Mouse (Mus musculus): ENCODE data around the gene Ttll12. TPM values are rescaled to one million over a fixed set of nuclear protein-coding genes. Genes with fewer than 3 reads are reported as not detected.

Ttll12 gene
- total and polyA plus RNA-seq, 3 experiments: 43.9 to 76.5 TPM; not detected in 1

GRCm38 (mm10) chr15:83601185-83601584 is 6.2 kb upstream of the Ttll12 start (continued):
- TF ChIP-seq MAZ (IDR thresholded peaks at IDR 0.05; ENCODE audit: low read depth, low read length) (no peak), KAT2A (conservative IDR thresholded peaks at IDR 0.05; ENCODE audit: low read depth, low read length) (no peak), USF1 (IDR thresholded peaks at IDR 0.05; ENCODE audit: low read depth, low read length) (no peak), SMC3 (IDR thresholded peaks at IDR 0.05; ENCODE audit: low read depth, low read length) (no peak), JUND (IDR thresholded peaks at IDR 0.05; ENCODE audit: low read depth, low read length) (no peak), POLR2AphosphoS2 (IDR thresholded peaks at IDR 0.05; ENCODE audit: low read length) (no peak), CHD2 (IDR thresholded peaks at IDR 0.05; ENCODE audit: low read length) (peak; percentile 47; the same call in 1 of the 2 replicates), MYB (IDR thresholded peaks at IDR 0.05; ENCODE audit: low read depth, low read length) (peak; percentile 85), MEF2A (IDR thresholded peaks at IDR 0.05; ENCODE audit: extremely low read depth, insufficient replicate concordance, low read depth, low read length, poor library complexity, severe bottlenecking) (no peak), NELFE (IDR thresholded peaks at IDR 0.05; ENCODE audit: low read depth, low read length) (no peak), EP300 (IDR thresholded peaks at IDR 0.05; ENCODE audit: low read depth in 1 of 2, low read length in 2 of 2) (peak; percentile 56 to 73), USF2 (IDR thresholded peaks at IDR 0.05; ENCODE audit: borderline replicate concordance in 1 of 2, insufficient read depth in 1 of 2, low read depth in 1 of 2, low read length in 2 of 2) (no peak), ELF1 (IDR thresholded peaks at IDR 0.05; ENCODE audit: low read depth, low read length) (no peak), BHLHE40 (IDR thresholded peaks at IDR 0.05; ENCODE audit: borderline replicate concordance, low read depth, low read length) (no peak), ZNF384 (IDR thresholded peaks at IDR 0.05; ENCODE audit: low read depth, low read length) (no peak), E2F4 (IDR thresholded peaks at IDR 0.05; ENCODE audit: borderline replicate concordance, low read depth, low read length) (no peak), CTCF (IDR thresholded peaks at IDR 0.05 in 2 of 3, conservative IDR thresholded peaks at IDR 0.05 in 1 of 3; ENCODE audit: control insufficient read depth in 1 of 3, insufficient read depth in 1 of 3, low read depth in 2 of 3, low read length in 3 of 3, poor library complexity in 1 of 3, severe bottlenecking in 1 of 3) (no peak)

GRCm38 (mm10) chr15:83596833-83597232 is 1.9 kb upstream of the Ttll12 start:
- no peak overlapping the region for H3K9ac ChIP-seq (ENCODE audit: control insufficient read depth, low read depth, low read length, poor library complexity, severe bottlenecking)
- no peak for TF ChIP-seq NELFE (IDR thresholded peaks at IDR 0.05; ENCODE audit: low read depth, low read length)
- TF ChIP-seq TBP (IDR thresholded peaks at IDR 0.05; ENCODE audit: low read depth, low read length): no peak
- peak; percentile 59; the same call in 1 of the 2 replicates for TF ChIP-seq ZNF384 (IDR thresholded peaks at IDR 0.05; ENCODE audit: low read depth, low read length)
- H3K36me3 ChIP-seq (ENCODE audit: control insufficient read depth in 1 of 2, insufficient read depth in 2 of 2, low read length in 2 of 2): peaks cover 0 to 22% of the 10 kb centered on the region in 2 experiments; a peak in 2 of 4 replicates
- H3K27ac ChIP-seq (ENCODE audit: control insufficient read depth, low read depth, low read length): no peak overlapping the region
- H3K4me3 ChIP-seq (ENCODE audit: control insufficient read depth in 1 of 2, insufficient read depth in 1 of 2, low read depth in 2 of 2, low read length in 2 of 2): no peak overlapping the region
- no peaks in the 10 kb centered on the region for H3K9me3 ChIP-seq (replicated peaks; ENCODE audit: insufficient read depth, low read length)
- H3K79me2 ChIP-seq (ENCODE audit: control insufficient read depth, insufficient read depth, low read length, poor library complexity): peaks cover 29% of the 10 kb centered on the region
- peaks cover 27% of the 10 kb centered on the region in 2 experiments for H3K4me1 ChIP-seq (ENCODE audit: control insufficient read depth in 1 of 2, insufficient read depth in 2 of 2, low read length in 2 of 2)
- no peak for DNase-seq (ENCODE audit: low read depth, low spot score)
- no peaks in the 10 kb centered on the region for H3K27me3 ChIP-seq (ENCODE audit: control insufficient read depth in 1 of 2, insufficient read depth in 2 of 2, low read length in 2 of 2)

DNA sequence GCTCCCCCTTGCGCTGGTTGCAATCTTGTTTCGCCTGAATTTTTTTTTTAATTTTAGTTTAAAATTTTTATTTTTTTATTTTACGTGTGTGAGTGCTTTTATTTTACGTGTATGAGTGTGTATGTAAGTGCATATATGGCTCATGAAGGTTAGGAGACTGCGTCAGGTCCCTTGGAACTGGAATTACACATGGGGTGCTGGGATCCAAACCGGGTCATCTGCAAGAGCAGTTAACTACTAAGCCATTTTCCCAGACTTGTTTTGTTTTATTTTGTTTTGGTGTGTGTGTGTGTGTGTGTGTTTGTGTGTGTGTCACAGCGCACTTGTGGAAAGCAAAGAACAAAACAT is 381 bp upstream of the Ttll12 start:
- peak overlapping the region; percentile 70 for H3K9ac ChIP-seq (ENCODE audit: control insufficient read depth, low read depth, low read length, poor library complexity, severe bottlenecking)
- H3K36me3 ChIP-seq (ENCODE audit: control insufficient read depth in 1 of 2, insufficient read depth in 2 of 2, low read length in 2 of 2): peaks cover 1 to 20% of the 10 kb centered on the region in 2 experiments; a peak in 3 of 4 replicates
- peaks cover 17 to 23% of the 10 kb centered on the region in 2 experiments for H3K4me1 ChIP-seq (ENCODE audit: control insufficient read depth in 1 of 2, insufficient read depth in 2 of 2, low read length in 2 of 2)
- TF ChIP-seq CHD1 (IDR thresholded peaks at IDR 0.05; ENCODE audit: low read depth, low read length) (0 out of 2 replicates have a peak, but pooled peaks have one; percentile 58), ZC3H11A (IDR thresholded peaks at IDR 0.05; ENCODE audit: low read depth, low read length) (no peak), TBP (IDR thresholded peaks at IDR 0.05; ENCODE audit: low read depth, low read length) (0 out of 2 replicates have a peak, but pooled peaks have one; percentile 0)
- H3K4me3 ChIP-seq (ENCODE audit: control insufficient read depth in 1 of 2, insufficient read depth in 1 of 2, low read depth in 2 of 2, low read length in 2 of 2): peak overlapping the region; percentile 59 to 89
- H3K9me3 ChIP-seq (replicated peaks; ENCODE audit: insufficient read depth, low read length): no peaks in the 10 kb centered on the region
- peaks cover 41% of the 10 kb centered on the region for H3K79me2 ChIP-seq (ENCODE audit: control insufficient read depth, insufficient read depth, low read length, poor library complexity)
- no peak for DNase-seq (ENCODE audit: low read depth, low spot score)
- peak overlapping the region; percentile 24 for H3K27ac ChIP-seq (ENCODE audit: control insufficient read depth, low read depth, low read length)
- no peaks in the 10 kb centered on the region for H3K27me3 ChIP-seq (ENCODE audit: control insufficient read depth in 1 of 2, insufficient read depth in 2 of 2, low read length in 2 of 2)
